Mouse (Mus musculus): ENCODE results near the gene Evx2.

GRCm38 (mm10) chr2:74703720-74704392 is 44.5 kb upstream of the Evx2 start:
- TF ChIP-seq GATA1 (IDR thresholded peaks at IDR 0.05; ENCODE audit: borderline replicate concordance, low read length) (no peak), FLI1 (IDR thresholded peaks at IDR 0.05; ENCODE audit: low read length) (no peak)
